Mouse (Mus musculus) stomach, postnatal 0 days (tissue): ENCODE data around the gene Nox1. TPM values are rescaled to one million over a fixed set of nuclear protein-coding genes. Genes with fewer than 3 reads are reported as not detected.
A peak's percentile ranks its signal among the peaks of the same experiment; 100 is the strongest.

Experiments used
- ATAC-seq: fragments of 200-750 bp; cut with Nextera tagmentation; 2 replicates; pipeline ENCODE4 v1.8.0; 2017; ENCODE audit not compliant: low FRiP score, low TSS enrichment
- DNase-seq: peaks from one replicate; pipeline ENCODE4 v3.0.0-alpha.2; 2016; ENCODE audit warnings: low spot score
- H3K27ac ChIP-seq: fragments of 300-500 bp; sonication (generic); replicated peaks from 2 replicates; pipeline ENCODE4 v1.5.1; 2014; ENCODE audit warnings: mild to moderate bottlenecking, control low read depth
- H3K27me3 ChIP-seq: fragments of 300-500 bp; sonication (generic); 2 replicates; pipeline ENCODE4 v1.6.1; 2014; ENCODE audit warnings: low read length; ENCODE audit not compliant: control insufficient read depth, insufficient read depth
- H3K36me3 ChIP-seq: fragments of 300-500 bp; sonication (generic); 2 replicates; pipeline ENCODE4 v1.6.1; 2014; ENCODE audit warnings: low read length, mixed read lengths; ENCODE audit not compliant: control insufficient read depth, insufficient read depth
- H3K4me1 ChIP-seq: fragments of 300-500 bp; sonication (generic); replicated peaks from 2 replicates; pipeline ENCODE4 v1.6.1; 2014; ENCODE audit warnings: antibody characterized with exemption; ENCODE audit not compliant: control insufficient read depth, insufficient read depth
- H3K4me2 ChIP-seq: fragments of 300-500 bp; sonication (generic); replicated peaks from 2 replicates; pipeline ENCODE4 v1.6.1; 2014; ENCODE audit warnings: low read depth, mild to moderate bottlenecking, control low read depth, moderate library complexity
- H3K4me3 ChIP-seq: fragments of 300-500 bp; sonication (generic); 2 replicates; pipeline ENCODE4 v1.5.1; 2014; ENCODE audit warnings: low read depth, low read length, control low read depth
- H3K9ac ChIP-seq: fragments of 300-500 bp; sonication (generic); 2 replicates; pipeline ENCODE4 v1.6.1; 2014; ENCODE audit warnings: mild to moderate bottlenecking, low read length, control low read depth, mixed read lengths
- H3K9me3 ChIP-seq: fragments of 300-500 bp; sonication (generic); 2 replicates; pipeline ENCODE4 v1.6.1; 2016; ENCODE audit warnings: low read length; ENCODE audit not compliant: control insufficient read depth
- CTCF ChIP-seq: IDR thresholded peaks from 2 replicates; pipeline ENCODE4 v1.5.1; 2016; ENCODE audit warnings: antibody characterized with exemption, low read depth, mild to moderate bottlenecking, moderate library complexity
- EP300 ChIP-seq: optimal IDR thresholded peaks from 2 replicates; pipeline ENCODE3; 2016; ENCODE audit warnings: antibody characterized with exemption
- WGBS: fragments of 180-500 bp; shearing (Covaris S2); extraction: QIAGEN DNeasy Blood & Tissue Kit; methylation state at CpG from one replicate; pipeline ENCODE4 v1.1.7; 2014; 5-methylcytosine and 5-hydroxymethylcytosine counted together
- polyA plus RNA-seq: library from polyadenylated mRNA; unstranded; fragments of >200 nt; fragmentation: Nextera tagmentation; extraction: Ambion mirVana; gene quantifications from 2 replicates; pipeline ENCODE4 v1.2.1, GENCODE M21; 2015

Nox1 gene
- polyA plus RNA-seq, 1 experiment from 2014 or later: 0.16 TPM

DNA sequence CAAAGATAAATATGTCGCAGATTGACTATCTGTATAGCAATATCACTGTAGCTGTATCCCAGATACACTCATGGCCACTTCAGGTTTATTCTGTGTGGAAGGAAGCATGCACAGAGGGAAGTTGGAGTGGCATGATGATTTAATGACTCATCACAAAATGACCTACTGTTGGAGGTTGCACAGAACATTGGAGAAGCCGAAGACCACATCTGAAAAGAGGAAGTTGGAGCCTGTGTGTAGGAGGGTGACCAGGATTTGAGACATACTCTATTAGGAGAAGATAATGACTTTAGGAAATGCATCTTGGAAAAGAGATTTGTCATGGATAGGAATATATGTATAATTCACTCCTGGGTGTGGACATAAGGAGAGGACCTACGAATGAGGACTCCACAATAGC is 105.3 kb downstream of the Nox1 start:
- no peak overlapping the region for H3K4me2 ChIP-seq
- 52% methylated on average over 3 of the region's 3 CpGs for WGBS
- ATAC-seq (no peak), DNase-seq (no peak)
- H3K9me3 ChIP-seq: no peaks in the 10 kb centered on the region
- H3K36me3 ChIP-seq: no peaks in the 10 kb centered on the region
- H3K27me3 ChIP-seq: no peaks in the 10 kb centered on the region
- H3K4me1 ChIP-seq: no peaks in the 10 kb centered on the region
- H3K4me3 ChIP-seq: no peak overlapping the region
- no peak overlapping the region for H3K9ac ChIP-seq
- TF ChIP-seq CTCF (no peak), EP300 (no peak)
- H3K27ac ChIP-seq: no peak overlapping the region

DNA sequence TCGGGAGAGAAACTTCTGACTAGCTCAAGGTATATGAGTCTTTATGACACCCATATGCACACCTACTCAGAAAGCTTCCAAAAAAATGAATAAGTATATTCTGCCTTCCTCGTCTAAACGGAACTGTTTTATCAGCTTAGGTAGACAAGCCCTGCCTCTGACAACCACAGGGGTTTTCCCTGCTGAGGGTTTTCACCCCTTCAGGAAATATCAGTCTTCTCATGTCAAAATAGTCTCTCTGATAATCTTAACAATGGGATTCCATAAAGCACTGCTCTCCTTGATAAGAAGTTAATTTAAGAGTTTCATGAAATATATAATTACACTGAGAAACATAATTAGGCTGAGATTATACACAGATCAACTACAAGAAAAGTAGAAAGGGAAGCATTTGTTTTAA is 110.0 kb downstream of the Nox1 start:
- Histone ChIP-seq H3K9me3 (no peaks in the 10 kb centered on the region), H3K4me2 (no peak overlapping the region), H3K27ac (no peak overlapping the region), H3K9ac (no peak overlapping the region), H3K36me3 (no peaks in the 10 kb centered on the region), H3K4me1 (no peaks in the 10 kb centered on the region), H3K4me3 (no peak overlapping the region), H3K27me3 (no peaks in the 10 kb centered on the region)
- DNase-seq (no peak), ATAC-seq (no peak)
- no peak for TF ChIP-seq EP300
- TF ChIP-seq CTCF: no peak
- WGBS: 56% methylated on average over 3 of the region's 3 CpGs

DNA sequence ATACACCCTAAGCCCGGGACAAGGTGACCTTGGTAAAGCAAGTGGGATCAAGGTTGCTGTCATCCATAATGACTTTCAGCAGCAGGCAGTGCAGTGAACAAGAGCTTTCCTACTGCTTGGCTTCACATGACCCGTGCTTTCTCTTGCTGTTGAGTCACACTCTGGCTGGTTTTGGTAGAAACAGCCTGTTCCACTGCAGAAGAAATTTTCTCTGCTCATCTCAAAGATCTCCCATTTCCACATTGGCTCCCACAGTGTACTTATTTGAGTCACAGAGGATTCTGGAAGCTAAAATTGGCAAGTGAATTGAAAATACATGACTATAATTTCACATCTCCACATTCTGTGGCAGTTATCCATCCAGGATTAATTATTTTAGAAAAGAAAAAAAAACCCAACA is 119.1 kb downstream of the Nox1 start:
- Histone ChIP-seq H3K9me3 (no peaks in the 10 kb centered on the region), H3K27me3 (no peaks in the 10 kb centered on the region), H3K4me1 (no peaks in the 10 kb centered on the region), H3K36me3 (no peaks in the 10 kb centered on the region), H3K27ac (no peak overlapping the region), H3K4me2 (no peak overlapping the region), H3K9ac (no peak overlapping the region), H3K4me3 (no peak overlapping the region)
- DNase-seq (no peak), ATAC-seq (no peak)
- 70% methylated on average over 2 of the region's 2 CpGs for WGBS
- TF ChIP-seq CTCF (no peak), EP300 (no peak)

DNA sequence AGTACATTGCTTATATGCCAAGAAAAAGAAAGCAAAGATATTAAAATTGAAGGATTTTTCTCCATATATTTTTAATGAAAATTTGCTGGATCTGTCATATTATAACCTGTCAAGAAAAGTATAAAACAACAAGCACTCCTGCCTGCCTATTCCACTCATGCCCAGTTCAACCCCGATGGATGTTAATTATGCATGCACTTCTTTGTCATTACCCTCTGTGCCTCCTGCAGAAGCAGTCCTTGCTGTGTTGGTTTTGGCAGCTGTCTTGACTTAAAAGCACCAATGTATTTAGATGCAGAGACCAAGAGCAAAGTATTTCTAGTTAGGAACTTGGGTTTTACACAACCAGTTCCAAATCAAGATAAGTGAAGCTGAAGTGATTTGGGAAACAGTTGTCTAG is 136.3 kb downstream of the Nox1 start:
- Histone ChIP-seq H3K4me3 (no peak overlapping the region), H3K9me3 (no peaks in the 10 kb centered on the region), H3K9ac (no peak overlapping the region), H3K4me2 (no peak overlapping the region), H3K27me3 (no peaks in the 10 kb centered on the region), H3K4me1 (no peaks in the 10 kb centered on the region), H3K36me3 (no peaks in the 10 kb centered on the region), H3K27ac (no peak overlapping the region)
- TF ChIP-seq CTCF: no peak
- no peak for TF ChIP-seq EP300
- DNase-seq (no peak), ATAC-seq (no peak)
- WGBS: 83% methylated on average over 1 of the region's 1 CpGs

DNA sequence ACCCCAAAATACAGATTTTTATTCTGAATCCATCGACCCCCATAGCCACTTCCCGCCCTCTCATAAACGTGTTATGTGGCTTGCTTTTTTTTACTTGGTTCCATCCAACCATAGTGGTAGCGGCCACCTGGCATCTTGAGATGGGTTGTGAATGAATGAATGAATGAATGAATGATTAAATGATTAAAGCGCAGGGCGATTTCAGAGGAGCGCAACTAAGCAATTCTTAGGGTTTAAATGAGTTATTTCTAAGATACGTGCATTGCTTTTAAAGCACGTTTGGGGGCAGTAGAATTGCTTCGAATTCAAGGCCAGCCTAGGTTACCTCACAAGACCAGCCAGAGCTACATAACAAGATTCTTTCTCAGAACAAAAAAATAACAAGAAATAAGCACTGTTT is 162.0 kb downstream of the Nox1 start:
- no peak for DNase-seq
- H3K4me1 ChIP-seq: no peaks in the 10 kb centered on the region
- peak overlapping the region; percentile 60 for H3K4me3 ChIP-seq
- peak overlapping the region; percentile 61 for H3K9ac ChIP-seq
- no peaks in the 10 kb centered on the region for H3K9me3 ChIP-seq
- no peaks in the 10 kb centered on the region for H3K27me3 ChIP-seq
- WGBS: 14% methylated on average over 10 of the region's 10 CpGs
- H3K36me3 ChIP-seq: no peaks in the 10 kb centered on the region
- H3K4me2 ChIP-seq: peak overlapping the region; percentile 49
- no peak for ATAC-seq
- peak; percentile 23; the same call in 1 of the 2 replicates for TF ChIP-seq CTCF
- no peak for TF ChIP-seq EP300
- 0 out of 2 replicates have a peak overlapping the region, but pooled peaks have one; percentile 91 for H3K27ac ChIP-seq

DNA sequence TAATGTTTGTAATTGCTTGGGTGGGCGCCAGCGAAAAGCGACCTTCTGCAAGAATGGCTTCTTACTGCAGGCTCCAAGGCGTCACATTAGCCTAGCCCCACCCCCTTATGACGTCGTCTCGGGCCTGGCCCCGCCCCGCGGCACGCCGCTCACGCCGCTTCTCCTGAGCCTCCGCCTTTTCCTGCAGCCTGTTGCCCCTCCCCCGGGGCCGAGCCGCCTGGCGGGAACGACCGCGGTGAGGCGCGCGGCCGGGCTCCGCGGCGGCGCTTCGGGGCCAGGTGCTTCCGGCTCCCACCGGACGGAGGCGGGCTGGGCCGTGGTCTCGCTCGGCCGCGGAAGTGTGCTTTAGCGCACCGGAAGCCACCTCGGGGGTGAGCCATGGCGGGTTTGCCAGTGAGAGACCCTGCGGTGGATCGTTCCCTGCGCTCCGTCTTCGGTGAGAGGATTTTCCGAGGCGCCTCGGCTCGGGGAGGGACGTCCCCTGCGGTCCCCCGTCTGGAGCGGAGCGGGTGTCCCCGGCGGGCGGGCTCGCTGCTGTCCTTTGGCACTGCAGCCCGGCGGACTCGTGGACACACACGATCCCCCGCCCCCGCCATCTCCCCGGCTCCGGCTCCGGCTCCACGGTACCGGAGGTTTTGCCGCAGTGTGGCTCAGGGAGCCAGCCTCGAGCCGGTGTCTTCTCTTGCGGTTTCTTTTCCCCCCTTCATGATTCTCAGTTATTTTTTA is 162.6 kb downstream of the Nox1 start, which contains the start of gene Cstf2:
Gene Cstf2, plus strand, starts transcription at position 201 of the 726 bp plus-strand sequence.
- 18% methylated on average over 58 of the region's 77 CpGs for WGBS
- Histone ChIP-seq H3K9ac (peak within 1 kb of the TSS; percentile 61), H3K27me3 (no peaks in the 10 kb centered on the region), H3K9me3 (no peaks in the 10 kb centered on the region), H3K4me3 (peak within 1 kb of the TSS; percentile 60), H3K4me2 (peak within 1 kb of the TSS; percentile 49), H3K36me3 (no peaks in the 10 kb centered on the region), H3K4me1 (no peaks in the 10 kb centered on the region), H3K27ac (peak within 1 kb of the TSS; percentile 91)
- TF ChIP-seq EP300 (no peak), CTCF (peak; percentile 24; the same call in 1 of the 2 replicates)
- peak; percentile 95 for DNase-seq
- ATAC-seq: peak; percentile 99
